Mouse (Mus musculus): ENCODE results near the gene Numb. TPM values are rescaled to one million over a fixed set of nuclear protein-coding genes. Genes with fewer than 3 reads are reported as not detected.

Gene Numb
- polyA plus RNA-seq (2015; fragmentation: Nextera tagmentation; extraction: Ambion mirVana): 19.9 and 22.6 TPM in 2 replicates

DNA sequence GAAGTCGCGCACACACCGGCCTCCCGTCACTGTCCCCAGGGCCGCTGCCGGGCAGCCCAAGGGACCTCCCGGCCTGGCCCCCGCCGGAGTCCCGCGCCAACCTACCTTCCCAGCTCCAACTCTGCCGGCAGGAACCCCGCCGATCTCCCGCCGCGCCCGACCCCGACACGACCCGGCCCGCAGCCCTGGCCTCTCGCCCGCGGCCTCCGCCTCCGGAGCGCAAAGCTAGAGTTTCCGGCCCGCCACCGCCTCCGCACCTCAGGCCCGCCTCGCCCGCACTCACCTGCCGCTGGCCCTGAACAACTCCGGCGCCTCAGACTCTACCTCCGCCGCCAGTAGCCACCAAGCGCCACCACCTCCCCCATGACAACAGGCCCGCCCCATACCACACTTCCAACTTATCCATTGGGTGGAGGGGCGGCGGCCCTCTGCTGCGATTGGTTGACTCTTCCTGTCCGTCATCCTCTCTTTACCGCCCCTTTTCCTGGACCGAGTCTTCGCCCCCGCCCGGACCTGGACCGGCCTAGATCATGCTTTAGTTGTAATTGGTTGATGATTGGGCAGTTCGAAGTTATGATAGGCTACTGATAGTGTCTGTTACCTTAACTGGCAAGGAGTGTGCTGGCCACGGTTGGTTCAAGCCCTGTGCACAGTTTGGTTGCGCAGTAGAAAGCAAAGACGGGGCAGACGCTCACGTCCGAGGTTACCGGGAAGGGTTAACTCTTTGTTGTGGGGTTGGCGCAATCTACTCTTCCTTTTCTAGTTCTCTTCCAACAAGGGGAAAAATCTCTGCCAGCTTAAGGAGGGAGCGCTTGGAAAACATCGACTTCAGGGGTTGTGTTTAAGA lies at the start of gene Numb:
Gene Numb (minus strand): TSS at position 400 of the 847 bp plus-strand sequence.
- TF ChIP-seq CTCF (IDR thresholded peaks at IDR 0.05; ENCODE audit: low read depth) (no peak), EP300 (optimal IDR thresholded peaks at IDR 0.05) (no peak)
- Histone ChIP-seq H3K36me3 (ENCODE audit: control insufficient read depth, insufficient read depth, low read length) (no peaks in the 10 kb centered on the region), H3K4me3 (ENCODE audit: low read depth, low read length) (peak within 1 kb of the TSS; percentile 98), H3K4me2 (replicated peaks; ENCODE audit: low read depth) (peak within 1 kb of the TSS; percentile 78), H3K9ac (ENCODE audit: low read length) (peak within 1 kb of the TSS; percentile 94), H3K4me1 (replicated peaks; ENCODE audit: control insufficient read depth, insufficient read depth) (no peaks in the 10 kb centered on the region), H3K9me3 (ENCODE audit: control insufficient read depth, low read length) (no peaks in the 10 kb centered on the region), H3K27me3 (ENCODE audit: control insufficient read depth, insufficient read depth, low read length) (no peaks in the 10 kb centered on the region), H3K27ac (replicated peaks) (peak within 1 kb of the TSS; percentile 91)
- ATAC-seq (ENCODE audit: low FRiP score, low TSS enrichment) (peak; percentile 100), DNase-seq (ENCODE audit: low spot score) (peak; percentile 99)
- WGBS: under 1% methylated on average over 56 of the region's 63 CpGs

DNA sequence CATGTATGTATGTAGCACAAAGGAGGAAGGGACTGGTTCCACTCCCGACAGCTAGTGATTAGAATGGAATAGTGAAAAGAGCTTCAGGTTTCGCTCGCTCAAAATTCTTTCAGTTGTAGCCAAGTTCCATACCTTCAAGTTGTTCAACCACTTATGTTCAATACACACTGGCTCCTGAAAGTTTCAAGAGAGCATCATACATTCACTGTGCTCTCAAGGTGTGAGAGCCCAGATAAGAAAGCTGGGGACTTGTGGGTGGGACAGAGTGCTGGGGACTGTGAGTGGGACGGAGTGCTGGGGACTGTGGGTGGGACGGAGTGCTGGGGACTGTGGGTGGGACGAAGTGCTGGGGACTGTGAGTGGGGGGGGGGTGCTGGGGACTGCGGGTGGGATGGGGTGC lies 43.5 kb upstream of the Numb start:
- no peak overlapping the region for H3K9ac ChIP-seq (ENCODE audit: low read length)
- ATAC-seq (ENCODE audit: low FRiP score, low TSS enrichment): no peak
- 81% methylated on average over 7 of the region's 7 CpGs for WGBS

DNA sequence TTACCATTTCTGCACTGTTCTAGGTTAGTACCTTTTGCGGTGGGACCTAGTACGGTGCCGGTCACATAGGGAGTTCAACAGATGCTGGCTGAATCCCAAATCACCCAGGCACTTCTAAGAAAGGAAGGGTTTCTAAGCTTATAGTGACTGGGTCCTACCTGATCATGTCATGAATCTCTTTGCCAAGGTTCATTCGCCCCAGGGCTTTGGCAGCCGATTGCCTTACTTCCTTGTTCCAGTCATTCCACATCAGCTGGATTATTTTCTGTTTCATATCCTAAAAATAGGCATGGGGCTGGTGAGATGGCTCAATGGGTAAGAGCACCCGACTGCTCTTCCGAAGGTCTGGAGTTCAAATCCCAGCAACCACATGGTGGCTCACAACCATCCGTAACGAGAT lies 36.5 kb upstream of the Numb start:
- TF ChIP-seq EP300 (optimal IDR thresholded peaks at IDR 0.05): no peak
- no peak for TF ChIP-seq CTCF (IDR thresholded peaks at IDR 0.05; ENCODE audit: low read depth)
- DNase-seq (ENCODE audit: low spot score) (no peak), ATAC-seq (ENCODE audit: low FRiP score, low TSS enrichment) (no peak)
- no peak overlapping the region for H3K9ac ChIP-seq (ENCODE audit: low read length)
- 85% methylated on average over 9 of the region's 9 CpGs for WGBS
- no peak overlapping the region for H3K27ac ChIP-seq (replicated peaks)
- no peaks in the 10 kb centered on the region for H3K4me1 ChIP-seq (replicated peaks; ENCODE audit: control insufficient read depth, insufficient read depth)
- H3K4me2 ChIP-seq (replicated peaks; ENCODE audit: low read depth): no peak overlapping the region
- no peak overlapping the region for H3K4me3 ChIP-seq (ENCODE audit: low read depth, low read length)
- H3K27me3 ChIP-seq (ENCODE audit: control insufficient read depth, insufficient read depth, low read length): no peaks in the 10 kb centered on the region
- no peaks in the 10 kb centered on the region for H3K9me3 ChIP-seq (ENCODE audit: control insufficient read depth, low read length)
- H3K36me3 ChIP-seq (ENCODE audit: control insufficient read depth, insufficient read depth, low read length): no peaks in the 10 kb centered on the region

More for the DNA sequence above, 43.5 kb upstream of the Numb start:
- H3K4me1 ChIP-seq (replicated peaks; ENCODE audit: control insufficient read depth, insufficient read depth): no peaks in the 10 kb centered on the region
- no peak overlapping the region for H3K27ac ChIP-seq (replicated peaks)
- TF ChIP-seq CTCF (IDR thresholded peaks at IDR 0.05; ENCODE audit: low read depth) (no peak), EP300 (optimal IDR thresholded peaks at IDR 0.05) (no peak)
- no peak for DNase-seq (ENCODE audit: low spot score)
- no peaks in the 10 kb centered on the region for H3K9me3 ChIP-seq (ENCODE audit: control insufficient read depth, low read length)
- H3K4me2 ChIP-seq (replicated peaks; ENCODE audit: low read depth): no peak overlapping the region
- no peaks in the 10 kb centered on the region for H3K36me3 ChIP-seq (ENCODE audit: control insufficient read depth, insufficient read depth, low read length)
- H3K4me3 ChIP-seq (ENCODE audit: low read depth, low read length): no peak overlapping the region
- no peaks in the 10 kb centered on the region for H3K27me3 ChIP-seq (ENCODE audit: control insufficient read depth, insufficient read depth, low read length)

DNA sequence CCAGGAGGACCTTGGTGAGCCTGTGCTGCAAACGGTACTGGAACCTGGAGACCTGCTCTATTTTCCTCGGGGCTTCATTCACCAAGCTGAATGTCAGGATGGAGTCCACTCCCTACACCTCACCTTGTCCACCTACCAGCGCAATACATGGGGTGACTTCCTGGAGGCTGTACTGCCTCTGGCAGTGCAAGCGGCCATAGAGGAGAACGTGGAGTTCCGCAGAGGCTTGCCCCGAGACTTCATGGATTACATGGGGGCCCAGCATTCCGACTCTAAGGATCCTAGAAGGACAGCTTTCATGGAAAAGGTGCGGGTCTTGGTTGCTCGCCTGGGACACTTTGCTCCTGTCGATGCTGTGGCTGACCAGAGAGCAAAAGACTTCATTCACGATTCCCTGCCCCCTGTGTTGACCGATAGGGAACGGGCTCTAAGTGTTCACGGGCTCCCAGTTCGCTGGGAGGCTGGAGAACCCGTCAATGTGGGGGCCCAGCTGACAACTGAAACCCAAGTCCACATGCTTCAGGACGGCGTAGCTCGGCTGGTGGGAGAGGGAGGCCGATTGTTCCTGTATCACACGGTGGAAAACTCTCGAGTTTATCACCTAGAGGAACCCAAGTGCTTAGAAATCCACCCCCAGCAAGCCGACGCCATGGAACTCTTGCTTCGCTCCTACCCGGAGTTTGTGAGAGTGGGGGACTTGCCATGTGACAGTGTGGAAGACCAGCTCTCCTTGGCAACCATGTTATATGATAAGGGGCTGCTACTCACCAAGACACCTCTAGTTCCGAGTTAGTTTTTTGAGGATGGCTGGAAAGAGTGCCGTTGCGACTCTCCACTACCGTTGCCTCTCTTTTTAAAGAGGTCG lies 30.2 kb upstream of the Numb start:
- 60% methylated on average over 32 of the region's 32 CpGs for WGBS
- peak; percentile 25; the same call in 1 of the 2 replicates for ATAC-seq (ENCODE audit: low FRiP score, low TSS enrichment)
- no peak overlapping the region for H3K27ac ChIP-seq (replicated peaks)

GRCm38 (mm10) chr12:83950840-83951701 lies 29.3 kb upstream of the Numb start:
- under 1% methylated on average over 88 of the region's 116 CpGs for WGBS
- ATAC-seq (ENCODE audit: low FRiP score, low TSS enrichment) (peak; percentile 50), DNase-seq (ENCODE audit: low spot score) (no peak)
- Histone ChIP-seq H3K4me1 (replicated peaks; ENCODE audit: control insufficient read depth, insufficient read depth) (peaks cover 2% of the 10 kb centered on the region), H3K9ac (ENCODE audit: low read length) (peak overlapping the region; percentile 77), H3K27me3 (ENCODE audit: control insufficient read depth, insufficient read depth, low read length) (no peaks in the 10 kb centered on the region), H3K36me3 (ENCODE audit: control insufficient read depth, insufficient read depth, low read length) (no peaks in the 10 kb centered on the region), H3K9me3 (ENCODE audit: control insufficient read depth, low read length) (no peaks in the 10 kb centered on the region), H3K27ac (replicated peaks) (peak overlapping the region; percentile 82), H3K4me3 (ENCODE audit: low read depth, low read length) (peak overlapping the region; percentile 79), H3K4me2 (replicated peaks; ENCODE audit: low read depth) (peak overlapping the region; percentile 98)
- TF ChIP-seq EP300 (optimal IDR thresholded peaks at IDR 0.05) (no peak), CTCF (IDR thresholded peaks at IDR 0.05; ENCODE audit: low read depth) (no peak)

More for the DNA sequence above, 30.2 kb upstream of the Numb start:
- TF ChIP-seq EP300 (optimal IDR thresholded peaks at IDR 0.05): no peak
- TF ChIP-seq CTCF (IDR thresholded peaks at IDR 0.05; ENCODE audit: low read depth): no peak
- Histone ChIP-seq H3K9ac (ENCODE audit: low read length) (peak overlapping the region; percentile 77), H3K4me1 (replicated peaks; ENCODE audit: control insufficient read depth, insufficient read depth) (peaks cover 2% of the 10 kb centered on the region), H3K4me3 (ENCODE audit: low read depth, low read length) (peak overlapping the region; percentile 79), H3K36me3 (ENCODE audit: control insufficient read depth, insufficient read depth, low read length) (no peaks in the 10 kb centered on the region), H3K9me3 (ENCODE audit: control insufficient read depth, low read length) (no peaks in the 10 kb centered on the region), H3K27me3 (ENCODE audit: control insufficient read depth, insufficient read depth, low read length) (no peaks in the 10 kb centered on the region), H3K4me2 (replicated peaks; ENCODE audit: low read depth) (peak overlapping the region; percentile 98)
- DNase-seq (ENCODE audit: low spot score): peak; percentile 48

Measured in stomach, postnatal 0 days (tissue).